Mouse (Mus musculus): ENCODE results near the gene Exo1. TPM values are rescaled to one million over a fixed set of nuclear protein-coding genes. Genes with fewer than 3 reads are reported as not detected.

The Exo1 gene
- polyA plus RNA-seq, 1 experiment from 2014 or later, result 104 TPM

Other genes with a start within 250 kb of the Exo1 start
- 8.2 and 9.4 TPM in 2 replicates for gene Opn3, start 187.8 kb upstream of the Exo1 start, polyA plus RNA-seq (2016; fragmentation: Nextera tagmentation; extraction: Ambion mirVana)
- 3.4 and 3.8 TPM in 2 replicates for gene Chml, start 187.7 kb upstream of the Exo1 start, polyA plus RNA-seq (2016; fragmentation: Nextera tagmentation; extraction: Ambion mirVana)
- gene Wdr64, start 182.0 kb upstream of the Exo1 start, polyA plus RNA-seq (2016; fragmentation: Nextera tagmentation; extraction: Ambion mirVana), result not detected in 2 replicates
- gene Gm38100, start 39.7 kb downstream of the Exo1 start, polyA plus RNA-seq (2016; fragmentation: Nextera tagmentation; extraction: Ambion mirVana), result 0.09 TPM in 1 of 2 replicates, not detected in the other
- gene Rbm8a2, start 98.5 kb downstream of the Exo1 start, polyA plus RNA-seq (2016; fragmentation: Nextera tagmentation; extraction: Ambion mirVana), result 0.69 and 1.1 TPM in 2 replicates

Measured in embryonic facial prominence, embryonic 12.5 days (tissue).